Mouse (Mus musculus) G1E (cell line): ENCODE results near the gene Krtap1-3. TPM values are rescaled to one million over a fixed set of nuclear protein-coding genes. Genes with fewer than 3 reads are reported as not detected.

ENCODE experiments used
- ATAC-seq: 2 replicates; pipeline ENCODE4 v1.8.0; 2016; ENCODE audit warnings: mild to moderate bottlenecking; ENCODE audit not compliant: insufficient number of reproducible peaks, poor library complexity, low FRiP score, severe bottlenecking; ENCODE audit errors: extremely low read depth
- DNase-seq: peaks from one replicate; pipeline ENCODE4 v3.0.0; 2012; ENCODE audit warnings: low spot score
- H3K27me3 ChIP-seq: 2 replicates; pipeline ENCODE4 v1.6.1; 2012; ENCODE audit warnings: mild to moderate bottlenecking, low read length, inconsistent platforms; ENCODE audit not compliant: insufficient read depth
- H3K36me3 ChIP-seq: replicated peaks from 2 replicates; pipeline ENCODE3; 2012; ENCODE audit warnings: mild to moderate bottlenecking, inconsistent platforms
- H3K4me1 ChIP-seq: 2 replicates; pipeline ENCODE4 v1.6.1; 2012; ENCODE audit warnings: low read depth, low read length, inconsistent platforms, mixed read lengths; ENCODE audit not compliant: insufficient read depth
- H3K4me3 ChIP-seq: 2 replicates; pipeline ENCODE4 v1.5.1; 2012; ENCODE audit warnings: low read depth, mild to moderate bottlenecking, inconsistent platforms, low read length, moderate library complexity, mixed read lengths
- H3K9me3 ChIP-seq: replicated peaks from 2 replicates; pipeline ENCODE4 v1.6.1; 2012; ENCODE audit warnings: inconsistent platforms
- CTCF ChIP-seq: IDR thresholded peaks from 2 replicates; pipeline ENCODE4 v1.5.1; 2012; ENCODE audit warnings: low read depth, low read length, inconsistent platforms, mixed read lengths
- GATA1 ChIP-seq: IDR thresholded peaks from 2 replicates; pipeline ENCODE4 v1.6.1; 2012; ENCODE audit warnings: borderline replicate concordance, low read length, inconsistent platforms, mixed read lengths
- GATA2 ChIP-seq: IDR thresholded peaks from 2 replicates; pipeline ENCODE4 v1.6.1; 2012; ENCODE audit warnings: low read depth, low read length, inconsistent platforms, borderline replicate concordance
- POLR2AphosphoS5 ChIP-seq: IDR thresholded peaks from 2 replicates; pipeline ENCODE4 v1.6.1; 2012; ENCODE audit warnings: low read depth, low read length, inconsistent platforms; ENCODE audit not compliant: insufficient replicate concordance
- TAL1 ChIP-seq: conservative IDR thresholded peaks from 2 replicates; pipeline ENCODE4 v1.6.1; 2012; ENCODE audit warnings: low read depth, low read length, inconsistent platforms, mixed read lengths
- polyA plus RNA-seq: library from polyadenylated mRNA; stranded (reverse); fragments of >175 nt; gene quantifications from 2 replicates; pipeline ENCODE4 v1.2.3, GENCODE M21; 2012
- total RNA-seq, 2 experiments: library from RNA; stranded (forward) in 1 of 2; stranded (reverse) in 1 of 2; fragments of 200-1000 nt in 1 of 2; fragments of >200 nt in 1 of 2; fragmentation: Nextera tagmentation in 1 of 2; gene quantifications; 2 replicates each; pipeline ENCODE4 v1.2.3; 2014 to 2017

Krtap1-3 gene
- total and polyA plus RNA-seq, 3 experiments, result not detected

GRCm38 (mm10) chr11:99566530-99566929 lies 24.6 kb downstream of the Krtap1-3 start, which contains the start of gene Krtap3-1:
Gene Krtap3-1, minus strand, starts transcription at chr11:99566630.
- Histone ChIP-seq H3K4me3 (no peak within 1 kb of the TSS), H3K4me1 (no peaks in the 10 kb centered on the region), H3K27me3 (no peaks in the 10 kb centered on the region), H3K9me3 (peaks cover 12% of the 10 kb centered on the region), H3K36me3 (no peaks in the 10 kb centered on the region)
- TF ChIP-seq POLR2AphosphoS5 (no peak), CTCF (no peak), TAL1 (no peak), GATA1 (no peak), GATA2 (no peak)
- DNase-seq, result no peak
- no peak for ATAC-seq

DNA sequence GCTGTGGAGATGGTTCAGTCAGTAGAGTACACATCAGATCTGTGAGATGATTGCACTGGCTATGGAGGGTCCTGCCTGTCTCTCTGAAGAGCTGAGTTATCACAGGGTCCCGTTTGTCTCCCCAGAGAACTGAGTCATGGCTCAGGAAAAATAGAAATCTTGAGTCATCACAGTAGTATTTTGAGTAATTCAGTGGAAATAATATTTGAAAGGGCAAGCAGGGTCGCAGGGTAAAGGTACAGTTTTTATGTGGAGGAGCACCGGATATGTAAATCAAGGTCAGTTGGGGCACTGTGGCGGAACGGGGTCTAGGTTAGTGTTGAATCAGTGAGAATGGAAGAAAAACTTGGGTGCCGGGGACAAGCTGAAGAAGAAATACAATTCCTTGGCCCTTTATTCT lies 28.6 kb downstream of the Krtap1-3 start:
- TF ChIP-seq TAL1, result no peak
- no peak for TF ChIP-seq GATA1
- TF ChIP-seq CTCF, result no peak
- TF ChIP-seq GATA2, result no peak
- no peak for TF ChIP-seq POLR2AphosphoS5

DNA sequence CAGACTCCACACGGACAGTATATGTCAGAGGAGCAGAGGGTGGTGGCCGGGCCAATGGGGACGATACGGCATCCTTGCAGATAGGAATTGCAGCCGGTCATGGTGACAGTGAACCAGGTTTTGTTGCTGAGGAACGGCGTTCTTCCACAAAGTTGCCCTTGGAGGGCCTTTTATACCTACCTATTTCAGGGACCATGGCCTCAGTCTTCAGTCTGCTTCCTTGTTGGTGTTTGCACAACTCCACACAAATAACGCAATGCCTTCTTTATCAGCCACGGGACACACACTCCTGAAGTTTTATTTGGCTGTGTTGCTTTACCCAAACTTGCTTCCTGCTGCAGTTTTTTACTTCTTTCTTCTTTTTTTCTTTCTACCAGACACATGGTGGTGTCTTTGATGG lies 31.8 kb downstream of the Krtap1-3 start, which contains the start of gene Gm11939:
Gene Gm11939, minus strand, starts transcription at position 101 of the 400 bp plus-strand sequence.
- peaks cover 6% of the 10 kb centered on the region for H3K9me3 ChIP-seq
- no peaks in the 10 kb centered on the region for H3K36me3 ChIP-seq
- no peak within 1 kb of the TSS for H3K4me3 ChIP-seq
- ATAC-seq (no peak), DNase-seq (no peak)
- no peaks in the 10 kb centered on the region for H3K4me1 ChIP-seq
- H3K27me3 ChIP-seq, result no peaks in the 10 kb centered on the region
- TF ChIP-seq TAL1 (no peak), GATA2 (no peak), CTCF (no peak), GATA1 (no peak), POLR2AphosphoS5 (no peak)

More for the DNA sequence above, 28.6 kb downstream of the Krtap1-3 start:
- peaks cover 11% of the 10 kb centered on the region for H3K9me3 ChIP-seq
- no peaks in the 10 kb centered on the region for H3K36me3 ChIP-seq
- DNase-seq, result no peak
- H3K27me3 ChIP-seq, result no peaks in the 10 kb centered on the region
- no peak overlapping the region for H3K4me3 ChIP-seq
- H3K4me1 ChIP-seq, result no peaks in the 10 kb centered on the region
- ATAC-seq, result no peak

DNA sequence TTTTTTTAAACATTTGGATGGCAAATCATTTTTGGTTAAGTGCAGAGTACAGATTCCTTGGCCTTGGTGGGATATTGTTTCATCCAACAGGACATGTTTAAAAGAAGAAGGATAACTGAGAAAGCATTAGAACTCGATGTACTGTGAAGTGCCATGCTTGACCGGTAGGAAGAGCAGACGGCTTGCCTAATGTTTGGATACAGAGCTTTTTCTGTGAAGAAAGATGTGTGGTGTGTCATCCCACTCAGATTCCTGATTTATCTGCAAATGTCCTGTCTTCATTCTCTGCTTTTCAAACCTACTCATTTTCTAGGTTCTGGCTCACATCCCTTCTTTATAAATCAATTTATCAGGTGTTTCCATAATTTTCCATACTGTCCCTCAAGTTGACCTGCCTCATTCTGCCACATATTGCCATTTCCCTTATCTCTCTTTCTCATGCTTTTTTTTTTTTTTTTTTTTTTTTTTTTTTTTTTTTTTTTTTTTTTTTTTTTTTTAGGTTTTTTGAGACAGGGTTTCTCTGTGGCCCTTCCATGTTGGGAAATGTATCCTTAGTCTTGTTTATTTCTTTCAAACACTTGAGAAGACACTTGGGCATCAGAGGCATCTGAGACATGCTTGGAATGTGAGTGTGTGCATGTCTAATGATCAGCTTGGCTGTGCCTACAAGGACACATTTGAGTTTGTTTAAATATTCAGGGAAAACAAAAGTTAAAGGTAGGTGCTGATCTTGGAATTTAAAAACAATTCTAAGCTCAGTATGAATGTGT lies 33.0 kb downstream of the Krtap1-3 start:
- Histone ChIP-seq H3K36me3 (no peaks in the 10 kb centered on the region), H3K4me1 (no peaks in the 10 kb centered on the region), H3K9me3 (peaks cover 6% of the 10 kb centered on the region), H3K4me3 (no peak overlapping the region), H3K27me3 (no peaks in the 10 kb centered on the region)
- TF ChIP-seq GATA2 (no peak), POLR2AphosphoS5 (no peak), GATA1 (no peak), CTCF (no peak)
- DNase-seq, result no peak
- ATAC-seq, result no peak

DNA sequence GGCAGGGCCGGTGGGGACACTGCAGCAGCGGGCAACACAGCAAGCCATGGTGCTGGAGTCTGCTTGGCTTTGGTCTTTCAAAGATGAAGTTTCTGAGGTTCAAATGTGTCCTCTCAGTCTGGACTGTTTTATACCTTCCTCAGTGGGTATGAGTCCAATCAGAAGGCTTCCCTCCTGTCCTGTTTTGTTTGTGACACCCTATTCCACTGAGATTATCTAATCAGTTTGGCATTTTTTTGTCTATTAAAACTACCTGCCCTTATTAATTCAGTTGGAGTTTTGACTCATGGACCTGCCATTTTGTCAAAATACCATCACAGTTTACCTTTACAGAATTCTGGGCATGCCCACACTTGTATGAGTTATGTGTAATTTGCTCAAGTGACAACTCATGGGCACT lies 34.4 kb downstream of the Krtap1-3 start, which contains the start of gene Krtap3-2:
Gene Krtap3-2, minus strand, starts transcription at position 101 of the 400 bp plus-strand sequence.
- no peak for ATAC-seq

GRCm38 (mm10) chr11:99556195-99556594 lies 34.9 kb downstream of the Krtap1-3 start:
- Histone ChIP-seq H3K9me3 (peaks cover 6% of the 10 kb centered on the region), H3K4me1 (no peaks in the 10 kb centered on the region), H3K36me3 (no peaks in the 10 kb centered on the region), H3K4me3 (no peak overlapping the region), H3K27me3 (no peaks in the 10 kb centered on the region)
- DNase-seq, result no peak
- TF ChIP-seq GATA2 (no peak), GATA1 (no peak), CTCF (no peak), TAL1 (no peak), POLR2AphosphoS5 (no peak)
- no peak for ATAC-seq

More for the DNA sequence above, 34.4 kb downstream of the Krtap1-3 start, which contains the start of gene Krtap3-2:
- no peak within 1 kb of the TSS for H3K4me3 ChIP-seq
- H3K9me3 ChIP-seq, result peaks cover 6% of the 10 kb centered on the region
- H3K36me3 ChIP-seq, result no peaks in the 10 kb centered on the region
- TF ChIP-seq TAL1 (no peak), POLR2AphosphoS5 (no peak)
- no peak for DNase-seq
- no peaks in the 10 kb centered on the region for H3K27me3 ChIP-seq
- H3K4me1 ChIP-seq, result no peaks in the 10 kb centered on the region

- Histone ChIP-seq H3K4me3 (no peak within 1 kb of the TSS), H3K36me3 (no peaks in the 10 kb centered on the region), H3K27me3 (no peaks in the 10 kb centered on the region), H3K9me3 (no peaks in the 10 kb centered on the region), H3K4me1 (no peaks in the 10 kb centered on the region)
- TF ChIP-seq GATA1 (no peak), POLR2AphosphoS5 (no peak)
- DNase-seq (no peak), ATAC-seq (no peak)
These were observed 40.4 kb downstream of the Krtap1-3 start, which contains the start of gene Krtap3-3 for GRCm38 (mm10) chr11:99550765-99551164. Gene Krtap3-3, minus strand, starts transcription at chr11:99550865.
